Mouse (Mus musculus) olfactory bulb, adult 2 months (tissue): Measurements from ENCODE around the gene Dctpp1. TPM values are rescaled to one million over a fixed set of nuclear protein-coding genes. Genes with fewer than 3 reads are reported as not detected.

Experiments used
- H3K27ac ChIP-seq: fragments of 200-500 bp; 2 replicates; pipeline ENCODE4 v1.5.1; 2012; ENCODE audit warnings: low read depth, low read length; ENCODE audit not compliant: insufficient read depth
- H3K4me1 ChIP-seq: fragments of 200-500 bp; 2 replicates; pipeline ENCODE4 v1.6.1; 2012; ENCODE audit warnings: low read length; ENCODE audit not compliant: control insufficient read depth, insufficient read depth
- H3K4me3 ChIP-seq: fragments of 200-500 bp; 2 replicates; pipeline ENCODE4 v1.5.1; 2012; ENCODE audit warnings: mild to moderate bottlenecking, low read depth, low read length, moderate library complexity; ENCODE audit not compliant: insufficient read depth
- CTCF ChIP-seq: fragments of 200-500 bp; IDR thresholded peaks from 2 replicates; pipeline ENCODE4 v1.5.1; 2012; ENCODE audit warnings: low read depth, mild to moderate bottlenecking, low read length, moderate library complexity; ENCODE audit not compliant: insufficient read depth
- POLR2A ChIP-seq: fragments of 200-500 bp; IDR thresholded peaks from 2 replicates; pipeline ENCODE4 v1.6.1; 2012; ENCODE audit warnings: mild to moderate bottlenecking, low read depth, low read length, moderate library complexity; ENCODE audit not compliant: insufficient read depth
- WGBS: fragments of 180-500 bp; shearing (Covaris S2); methylation state at CpG from one replicate; pipeline ENCODE4 v1.1.7; 2018; 5-methylcytosine and 5-hydroxymethylcytosine counted together
- polyA plus RNA-seq: library from polyadenylated mRNA; stranded (reverse); fragments of >200 nt; gene quantifications from 2 replicates; pipeline ENCODE4 v1.2.4, GENCODE M21; 2012; ENCODE audit warnings: low replicate concordance; ENCODE audit not compliant: missing spikeins, insufficient read depth, insufficient read length

The Dctpp1 gene
- polyA plus RNA-seq, 1 experiment, result not detected

DNA sequence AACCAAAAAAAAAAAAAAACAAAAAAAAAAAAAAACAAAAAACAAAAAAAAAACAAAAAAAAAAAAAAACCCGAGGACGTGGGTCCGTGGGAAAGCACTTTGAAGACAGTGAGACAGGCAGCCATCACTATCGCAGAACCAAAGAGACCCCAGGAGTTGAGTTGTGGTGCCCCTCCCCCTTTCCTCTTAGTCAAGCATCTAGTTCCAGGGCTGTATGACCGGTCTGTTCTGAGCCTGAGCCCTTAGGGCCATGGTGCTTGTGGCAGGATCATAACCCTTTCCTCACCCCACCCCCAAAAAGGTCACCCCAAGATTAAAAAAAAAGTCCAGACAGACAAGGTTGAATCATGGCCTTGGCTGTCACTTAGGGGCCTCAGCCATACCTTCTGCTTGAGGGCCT, 44.2 kb downstream of the Dctpp1 start:
- no peak for TF ChIP-seq CTCF
- no peak for TF ChIP-seq POLR2A
- Histone ChIP-seq H3K27ac (no peak overlapping the region), H3K4me3 (no peak overlapping the region), H3K4me1 (peaks cover 8% of the 10 kb centered on the region)
- 86% methylated on average over 5 of the region's 5 CpGs for WGBS

DNA sequence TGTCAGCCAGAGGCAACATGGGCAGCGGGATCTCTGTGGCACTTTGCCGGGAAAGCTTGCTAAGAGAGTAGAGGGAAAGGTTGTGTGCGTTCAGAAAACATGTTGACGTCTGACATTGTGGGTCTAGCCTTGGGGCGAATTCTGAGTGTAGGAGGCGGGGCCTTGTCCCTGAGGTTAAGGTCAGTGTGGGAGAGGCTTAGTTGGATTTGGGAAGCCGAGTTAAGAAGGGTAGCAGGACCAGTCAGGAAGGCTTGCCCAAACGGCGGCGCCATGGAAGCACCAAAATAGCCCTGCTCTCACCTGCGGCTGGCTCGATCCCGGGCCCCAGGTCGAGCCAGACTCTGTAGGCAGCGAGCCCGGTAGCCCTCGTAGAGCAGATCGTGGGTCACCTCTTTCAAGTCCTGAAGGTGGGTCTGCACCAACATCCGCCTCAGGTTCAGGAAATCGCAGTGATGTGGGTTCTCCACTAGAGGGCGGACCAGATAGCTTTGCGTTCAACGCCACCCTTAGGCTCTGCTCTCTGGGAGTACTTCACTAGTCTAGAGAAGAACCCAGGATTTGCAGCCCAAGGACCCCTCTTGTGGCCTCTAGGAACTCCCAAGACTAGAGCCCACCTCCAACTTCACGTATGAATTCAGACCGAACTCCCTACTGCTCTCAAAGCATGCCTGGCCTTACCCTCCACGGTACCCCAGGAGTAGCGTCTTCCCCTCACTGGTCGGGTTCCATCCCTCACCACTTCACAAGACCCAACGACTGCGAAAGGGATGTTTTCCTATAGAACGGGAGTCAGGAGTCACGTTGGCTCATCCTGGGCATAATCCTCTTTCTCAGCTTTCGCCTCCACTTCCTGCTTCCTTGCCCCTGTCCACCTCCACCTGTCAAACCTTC, 45.3 kb downstream of the Dctpp1 start:
- Histone ChIP-seq H3K4me1 (peaks cover 8% of the 10 kb centered on the region), H3K27ac (no peak overlapping the region), H3K4me3 (peak overlapping the region; percentile 31)
- TF ChIP-seq POLR2A (no peak), CTCF (peak; percentile 38; the same call in 1 of the 2 replicates)
- 27% methylated on average over 33 of the region's 33 CpGs for WGBS

DNA sequence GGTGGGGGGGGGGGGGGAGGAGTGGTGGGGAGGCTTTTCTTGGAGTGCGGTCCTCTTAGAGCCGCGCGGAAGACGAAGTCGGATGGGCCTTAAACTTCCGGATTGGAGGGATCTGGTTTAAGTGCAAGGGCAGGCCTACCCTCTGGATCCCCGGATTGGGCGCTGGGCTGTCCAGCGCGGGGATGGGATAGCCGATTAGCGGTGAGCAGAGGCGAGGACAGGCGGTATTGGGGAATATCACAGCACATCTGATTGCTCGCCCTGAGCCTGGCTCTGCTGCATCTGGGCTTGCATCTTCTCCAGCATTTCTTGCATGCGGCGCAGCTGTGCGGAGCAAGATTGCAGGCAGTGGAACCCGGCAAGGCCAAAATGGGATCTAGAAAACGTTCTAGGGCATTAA, 46.0 kb downstream of the Dctpp1 start:
- Histone ChIP-seq H3K4me1 (peaks cover 8% of the 10 kb centered on the region), H3K4me3 (peak overlapping the region; percentile 31), H3K27ac (no peak overlapping the region)
- TF ChIP-seq CTCF (no peak), POLR2A (no peak)
- 59% methylated on average over 21 of the region's 21 CpGs for WGBS

DNA sequence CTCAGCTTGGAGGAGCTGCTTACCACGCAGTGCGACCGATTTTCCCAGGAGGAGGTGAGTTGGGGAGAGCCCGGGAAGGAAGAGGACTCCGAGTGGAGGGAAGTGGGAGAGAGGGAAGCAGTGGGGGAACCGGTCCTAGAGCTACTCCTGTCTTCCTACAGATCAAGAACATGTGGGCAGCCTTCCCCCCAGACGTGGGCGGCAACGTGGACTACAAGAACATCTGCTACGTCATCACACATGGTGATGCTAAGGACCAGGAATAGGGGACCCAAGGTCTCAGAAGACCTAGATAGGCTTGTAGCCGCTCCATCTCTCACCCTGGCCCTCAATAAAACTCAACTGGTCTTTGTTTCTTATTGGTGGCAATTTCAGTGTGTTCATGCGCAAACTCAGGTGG, 46.6 kb downstream of the Dctpp1 start:
- Histone ChIP-seq H3K4me1 (peaks cover 8% of the 10 kb centered on the region), H3K27ac (no peak overlapping the region), H3K4me3 (no peak overlapping the region)
- WGBS, result 65% methylated on average over 12 of the region's 12 CpGs
- no peak for TF ChIP-seq POLR2A
- TF ChIP-seq CTCF, result peak; percentile 15; the same call in 1 of the 2 replicates

- TF ChIP-seq CTCF (0 out of 2 replicates have a peak, but pooled peaks have one; percentile 24), POLR2A (no peak)
- H3K27ac ChIP-seq, result no peak overlapping the region
- 40% methylated on average over 7 of the region's 7 CpGs for WGBS
- peaks cover 8% of the 10 kb centered on the region for H3K4me1 ChIP-seq
- H3K4me3 ChIP-seq, result no peak overlapping the region
Observed at GRCm38 (mm10) chr7:127213485-127213884, 47.0 kb downstream of the Dctpp1 start.

GRCm38 (mm10) chr7:127212432-127213250, 47.9 kb downstream of the Dctpp1 start:
- TF ChIP-seq POLR2A (no peak), CTCF (no peak)
- WGBS, result 92% methylated on average over 12 of the region's 12 CpGs
- Histone ChIP-seq H3K4me3 (no peak overlapping the region), H3K27ac (no peak overlapping the region), H3K4me1 (peaks cover 8% of the 10 kb centered on the region)

DNA sequence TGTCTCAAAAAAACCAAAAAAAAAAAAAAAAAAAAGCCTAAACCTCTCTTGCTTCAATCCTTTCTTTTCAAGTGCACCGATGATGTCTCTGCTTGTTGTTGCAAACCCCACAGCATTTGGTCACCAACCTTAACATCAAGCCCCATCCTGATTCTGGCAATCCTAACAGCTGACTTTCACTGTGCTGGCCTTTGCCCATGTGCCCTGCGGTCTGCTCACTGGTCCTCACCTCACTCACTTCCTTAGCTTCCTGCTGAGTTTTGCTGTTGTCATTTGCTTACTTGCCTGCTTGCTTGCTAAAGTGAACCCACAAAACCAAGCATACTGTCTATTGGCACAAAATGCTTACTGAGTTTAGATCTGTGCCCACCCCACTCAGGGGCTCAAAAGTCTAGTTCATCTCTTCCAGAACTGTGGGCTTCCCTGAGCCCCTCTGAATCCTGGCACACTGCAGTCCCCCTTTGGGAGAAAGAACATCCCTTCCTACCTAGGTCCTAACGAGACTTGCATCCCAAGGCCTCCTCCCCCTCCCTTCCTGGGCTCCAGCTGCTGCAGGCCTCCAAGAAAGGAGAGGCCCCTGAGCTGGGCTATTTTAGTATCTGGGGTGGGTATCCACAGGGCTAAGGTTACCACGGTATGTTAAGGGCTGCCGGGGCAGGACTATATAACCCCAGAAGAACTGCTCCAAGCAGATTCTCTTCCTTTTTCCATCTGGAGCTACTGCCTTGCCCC, 49.3 kb downstream of the Dctpp1 start:
- no peak for TF ChIP-seq POLR2A
- no peak for TF ChIP-seq CTCF
- Histone ChIP-seq H3K4me3 (no peak overlapping the region), H3K4me1 (peaks cover 14% of the 10 kb centered on the region), H3K27ac (no peak overlapping the region)
- WGBS, result 78% methylated on average over 5 of the region's 5 CpGs

GRCm38 (mm10) chr7:127210266-127210665, 50.2 kb downstream of the Dctpp1 start:
- WGBS, result 92% methylated on average over 4 of the region's 4 CpGs
- TF ChIP-seq POLR2A, result no peak
- TF ChIP-seq CTCF, result no peak
- H3K4me1 ChIP-seq, result peaks cover 15% of the 10 kb centered on the region
- H3K27ac ChIP-seq, result no peak overlapping the region
- H3K4me3 ChIP-seq, result no peak overlapping the region

DNA sequence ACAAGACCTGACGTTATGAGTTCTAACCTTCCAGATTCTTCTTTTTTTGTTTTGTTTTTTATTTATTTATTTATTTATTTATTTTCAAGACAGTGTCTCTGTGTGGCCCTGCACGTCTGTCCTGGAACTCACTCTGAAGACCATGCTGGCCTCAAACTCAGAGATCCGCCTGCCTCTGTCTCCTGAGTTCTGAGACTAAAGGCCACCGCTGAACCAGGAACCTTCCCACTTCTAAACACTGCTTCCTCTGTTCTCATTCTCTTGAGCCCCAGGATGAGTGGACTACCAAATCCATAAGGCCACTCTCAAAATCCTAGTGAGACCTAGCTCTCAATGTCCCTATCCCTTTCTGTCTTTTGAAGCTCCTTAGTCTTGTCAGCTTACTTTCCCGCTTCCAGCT, 50.7 kb downstream of the Dctpp1 start:
- H3K4me3 ChIP-seq, result no peak overlapping the region
- WGBS, result 80% methylated on average over 5 of the region's 5 CpGs
- peaks cover 13% of the 10 kb centered on the region for H3K4me1 ChIP-seq
- no peak for TF ChIP-seq POLR2A
- TF ChIP-seq CTCF, result no peak
- no peak overlapping the region for H3K27ac ChIP-seq
